Mouse (Mus musculus) lung, embryonic 14.5 days (tissue): ENCODE measurements around the gene Tbc1d19. TPM values are rescaled to one million over a fixed set of nuclear protein-coding genes. Genes with fewer than 3 reads are reported as not detected.

Experiments
- ATAC-seq: fragments of 200-750 bp; cut with Nextera tagmentation; 2 replicates; pipeline ENCODE4 v1.8.0; 2017; ENCODE audit warnings: mild to moderate bottlenecking, moderate TSS enrichment, moderate library complexity; ENCODE audit not compliant: insufficient read depth
- DNase-seq: peaks from one replicate; pipeline ENCODE4 v3.0.0-alpha.2; 2015
- H3K27ac ChIP-seq: fragments of 300-500 bp; sonication (generic); 2 replicates; pipeline ENCODE4 v1.5.1; 2014; ENCODE audit warnings: low read depth, mild to moderate bottlenecking, moderate library complexity
- H3K27me3 ChIP-seq: fragments of 300-500 bp; sonication (generic); 2 replicates; pipeline ENCODE4 v1.6.1; 2014; ENCODE audit warnings: low read length, control low read depth; ENCODE audit not compliant: insufficient read depth
- H3K36me3 ChIP-seq: fragments of 300-500 bp; sonication (generic); 2 replicates; pipeline ENCODE4 v1.6.1; 2014; ENCODE audit warnings: control low read depth; ENCODE audit not compliant: insufficient read depth
- H3K4me1 ChIP-seq: fragments of 300-500 bp; sonication (generic); 2 replicates; pipeline ENCODE4 v1.6.1; 2014; ENCODE audit warnings: antibody characterized with exemption, control low read depth; ENCODE audit not compliant: insufficient read depth
- H3K4me2 ChIP-seq: fragments of 300-500 bp; sonication (generic); 2 replicates; pipeline ENCODE4 v1.6.1; 2014; ENCODE audit warnings: mild to moderate bottlenecking
- H3K4me3 ChIP-seq: fragments of 300-500 bp; sonication (generic); 2 replicates; pipeline ENCODE4 v1.5.1; 2014; ENCODE audit warnings: low read depth, low read length
- H3K9ac ChIP-seq: fragments of 300-500 bp; sonication (generic); 2 replicates; pipeline ENCODE4 v1.6.1; 2014
- H3K9me3 ChIP-seq: fragments of 300-500 bp; sonication (generic); 2 replicates; pipeline ENCODE4 v1.6.1; 2016; ENCODE audit warnings: low read depth, low read length, control low read depth
- CTCF ChIP-seq: IDR thresholded peaks from 2 replicates; pipeline ENCODE4 v1.5.1; 2016; ENCODE audit warnings: antibody characterized with exemption, low read depth
- WGBS: fragments of 180-500 bp; shearing (Covaris S2); extraction: QIAGEN DNeasy Blood & Tissue Kit; methylation state at CpG from one replicate; pipeline ENCODE4 v1.1.7; 2014; 5-methylcytosine and 5-hydroxymethylcytosine counted together
- polyA plus RNA-seq: library from polyadenylated mRNA; unstranded; fragments of >200 nt; fragmentation: Nextera tagmentation; extraction: Ambion mirVana; gene quantifications from 2 replicates; pipeline ENCODE4 v1.2.1, GENCODE M21; 2014

The Tbc1d19 gene
- polyA plus RNA-seq, 1 experiment from 2014 or later = 46.1 TPM

GRCm38 (mm10) chr5:53865146-53865545 lies 55.7 kb downstream of the Tbc1d19 start:
- Histone ChIP-seq H3K27me3 (no peaks in the 10 kb centered on the region), H3K9me3 (no peaks in the 10 kb centered on the region), H3K36me3 (peaks cover 4% of the 10 kb centered on the region; the same call in 1 of the 2 replicates), H3K4me1 (no peaks in the 10 kb centered on the region), H3K9ac (no peak overlapping the region), H3K4me3 (no peak overlapping the region), H3K27ac (no peak overlapping the region), H3K4me2 (no peak overlapping the region)
- no peak for TF ChIP-seq CTCF
- 76% methylated on average over 5 of the region's 5 CpGs for WGBS
- ATAC-seq (no peak), DNase-seq (no peak)

GRCm38 (mm10) chr5:53865991-53866390 lies 56.6 kb downstream of the Tbc1d19 start:
- no peak for ATAC-seq
- Histone ChIP-seq H3K36me3 (no peaks in the 10 kb centered on the region; the same call in 1 of the 2 replicates), H3K27me3 (no peaks in the 10 kb centered on the region), H3K9me3 (no peaks in the 10 kb centered on the region), H3K4me3 (no peak overlapping the region), H3K27ac (no peak overlapping the region), H3K9ac (no peak overlapping the region), H3K4me1 (no peaks in the 10 kb centered on the region), H3K4me2 (no peak overlapping the region)
- no peak for TF ChIP-seq CTCF
- no peak for DNase-seq
- 87% methylated on average over 6 of the region's 6 CpGs for WGBS

- no peak overlapping the region for H3K4me3 ChIP-seq
- H3K27ac ChIP-seq = no peak overlapping the region
- no peaks in the 10 kb centered on the region for H3K4me1 ChIP-seq
- peak; percentile 77 for ATAC-seq
- no peak overlapping the region for H3K9ac ChIP-seq
- H3K9me3 ChIP-seq = no peaks in the 10 kb centered on the region
- no peaks in the 10 kb centered on the region for H3K27me3 ChIP-seq
- peak; percentile 88 for DNase-seq
- H3K4me2 ChIP-seq = no peak overlapping the region
- peak; percentile 84 for TF ChIP-seq CTCF
- peaks cover 10% of the 10 kb centered on the region; the same call in 1 of the 2 replicates for H3K36me3 ChIP-seq
- WGBS = 27% methylated on average over 6 of the region's 6 CpGs
These were observed 62.4 kb downstream of the Tbc1d19 start for GRCm38 (mm10) chr5:53871665-53872312.

GRCm38 (mm10) chr5:53874966-53875365 lies 65.6 kb downstream of the Tbc1d19 start:
- 87% methylated on average over 3 of the region's 3 CpGs for WGBS
- Histone ChIP-seq H3K9me3 (no peaks in the 10 kb centered on the region), H3K4me1 (no peaks in the 10 kb centered on the region), H3K9ac (no peak overlapping the region), H3K4me3 (no peak overlapping the region), H3K27me3 (no peaks in the 10 kb centered on the region), H3K4me2 (no peak overlapping the region), H3K36me3 (0 out of 2 replicates have a peak, but pooled peaks cover 10% of the 10 kb centered on the region), H3K27ac (no peak overlapping the region)
- ATAC-seq (no peak), DNase-seq (no peak)
- TF ChIP-seq CTCF = no peak

- Histone ChIP-seq H3K36me3 (0 out of 2 replicates have a peak, but pooled peaks cover 5% of the 10 kb centered on the region), H3K9ac (no peak overlapping the region), H3K9me3 (no peaks in the 10 kb centered on the region), H3K4me2 (no peak overlapping the region), H3K4me1 (no peaks in the 10 kb centered on the region), H3K4me3 (no peak overlapping the region), H3K27ac (peak overlapping the region; percentile 51; the same call in 1 of the 2 replicates), H3K27me3 (no peaks in the 10 kb centered on the region)
- TF ChIP-seq CTCF = no peak
- DNase-seq (peak; percentile 72), ATAC-seq (peak; percentile 73)
- WGBS = 30% methylated on average over 4 of the region's 4 CpGs
These were observed 71.3 kb downstream of the Tbc1d19 start for GRCm38 (mm10) chr5:53880724-53881123.

- Histone ChIP-seq H3K4me3 (no peak overlapping the region), H3K36me3 (no peaks in the 10 kb centered on the region), H3K9ac (no peak overlapping the region), H3K4me1 (no peaks in the 10 kb centered on the region), H3K27me3 (no peaks in the 10 kb centered on the region), H3K27ac (no peak overlapping the region), H3K9me3 (no peaks in the 10 kb centered on the region), H3K4me2 (no peak overlapping the region)
- ATAC-seq (0 out of 2 replicates have a peak, but pooled peaks have one; percentile 36), DNase-seq (no peak)
- TF ChIP-seq CTCF = no peak
- WGBS = 65% methylated on average over 4 of the region's 4 CpGs
These were observed 72.1 kb downstream of the Tbc1d19 start for GRCm38 (mm10) chr5:53881381-53881990.

- TF ChIP-seq CTCF = no peak
- H3K4me2 ChIP-seq = no peak overlapping the region
- no peaks in the 10 kb centered on the region for H3K27me3 ChIP-seq
- H3K27ac ChIP-seq = no peak overlapping the region
- H3K4me3 ChIP-seq = no peak overlapping the region
- peaks cover 19% of the 10 kb centered on the region; the same call in 1 of the 2 replicates for H3K36me3 ChIP-seq
- WGBS = 54% methylated on average over 9 of the region's 9 CpGs
- DNase-seq = peak; percentile 50
- H3K9ac ChIP-seq = no peak overlapping the region
- peak; percentile 44; the same call in 1 of the 2 replicates for ATAC-seq
- no peaks in the 10 kb centered on the region for H3K9me3 ChIP-seq
- H3K4me1 ChIP-seq = no peaks in the 10 kb centered on the region
These were observed 92.0 kb downstream of the Tbc1d19 start for GRCm38 (mm10) chr5:53901406-53901805.
